Mouse (Mus musculus) kidney, adult 2 months (tissue): ENCODE results near the gene Vdr. TPM values are rescaled to one million over a fixed set of nuclear protein-coding genes. Genes with fewer than 3 reads are reported as not detected.
A peak's percentile ranks its signal among the peaks of the same experiment; 100 is the strongest.

Experiments used
- DNase-seq: peaks from one replicate; pipeline ENCODE4 v3.0.0; 2021
- H3K27ac ChIP-seq: fragments of 200-500 bp; 2 replicates; pipeline ENCODE4 v1.5.1; 2012; ENCODE audit warnings: low read depth, low read length, control low read depth, inconsistent platforms; ENCODE audit not compliant: insufficient read depth
- H3K27me3 ChIP-seq: fragments of 200-500 bp; replicated peaks from 2 replicates; pipeline ENCODE4 v1.6.1; 2012; ENCODE audit warnings: mild to moderate bottlenecking, moderate library complexity, low read length, inconsistent platforms; ENCODE audit not compliant: control insufficient read depth, insufficient read depth
- H3K36me3 ChIP-seq: fragments of 200-500 bp; 2 replicates; pipeline ENCODE4 v1.6.1; 2012; ENCODE audit warnings: mild to moderate bottlenecking, moderate library complexity, low read length, inconsistent platforms; ENCODE audit not compliant: control insufficient read depth, insufficient read depth
- H3K4me1 ChIP-seq: fragments of 200-500 bp; 2 replicates; pipeline ENCODE4 v1.6.1; 2011; ENCODE audit warnings: low read length; ENCODE audit not compliant: control insufficient read depth, insufficient read depth
- H3K4me3 ChIP-seq: fragments of 200-500 bp; 2 replicates; pipeline ENCODE4 v1.5.1; 2011; ENCODE audit warnings: mild to moderate bottlenecking, low read depth, low read length, control low read depth; ENCODE audit not compliant: insufficient read depth
- CTCF ChIP-seq: fragments of 200-500 bp; conservative IDR thresholded peaks from 2 replicates; pipeline ENCODE4 v1.5.1; 2011; ENCODE audit warnings: low read depth, mild to moderate bottlenecking, control low read depth, low read length, moderate library complexity, mixed read lengths; ENCODE audit not compliant: insufficient read depth, insufficient read length
- POLR2A ChIP-seq: fragments of 200-500 bp; IDR thresholded peaks from one replicate; pipeline ENCODE4 v1.6.1; 2011; ENCODE audit warnings: low read depth, low read length, control low read depth
- WGBS: fragments of 180-500 bp; shearing (Covaris S2); methylation state at CpG from one replicate; pipeline ENCODE4 v1.1.7; 2018; 5-methylcytosine and 5-hydroxymethylcytosine counted together
- polyA plus RNA-seq: library from polyadenylated mRNA; depleted of rRNA; stranded (reverse); fragments of >200 nt; gene quantifications from 2 replicates; pipeline ENCODE4 v1.2.3, GENCODE M21; 2012

Gene Vdr
- polyA plus RNA-seq, 1 experiment, result 96.6 TPM

GRCm38 (mm10) chr15:97825071-97825940 is 85.1 kb downstream of the Vdr start:
- Histone ChIP-seq H3K4me3 (peak overlapping the region; percentile 9; the same call in 1 of the 2 replicates), H3K27ac (peak overlapping the region; percentile 9), H3K4me1 (peaks cover 35% of the 10 kb centered on the region), H3K27me3 (no peaks in the 10 kb centered on the region), H3K36me3 (no peaks in the 10 kb centered on the region)
- 15% methylated on average over 29 of the region's 29 CpGs for WGBS
- DNase-seq, result peak; percentile 84
- TF ChIP-seq CTCF (peak; percentile 50; the same call in 1 of the 2 replicates), POLR2A (no peak)

- TF ChIP-seq POLR2A, result no peak
- no peak for TF ChIP-seq CTCF
- Histone ChIP-seq H3K4me1 (peaks cover 35% of the 10 kb centered on the region), H3K36me3 (no peaks in the 10 kb centered on the region), H3K4me3 (no peak overlapping the region), H3K27me3 (no peaks in the 10 kb centered on the region), H3K27ac (no peak overlapping the region)
- no peak for DNase-seq
- 59% methylated on average over 6 of the region's 6 CpGs for WGBS
Observed at GRCm38 (mm10) chr15:97824042-97824441, 86.4 kb downstream of the Vdr start.

GRCm38 (mm10) chr15:97823479-97823878 is 87.0 kb downstream of the Vdr start:
- Histone ChIP-seq H3K36me3 (no peaks in the 10 kb centered on the region), H3K27me3 (no peaks in the 10 kb centered on the region), H3K4me3 (no peak overlapping the region), H3K4me1 (peaks cover 35% of the 10 kb centered on the region), H3K27ac (0 out of 2 replicates have a peak overlapping the region, but pooled peaks have one; percentile 6)
- WGBS, result 71% methylated on average over 12 of the region's 12 CpGs
- DNase-seq, result no peak
- TF ChIP-seq POLR2A (no peak), CTCF (no peak)

DNA sequence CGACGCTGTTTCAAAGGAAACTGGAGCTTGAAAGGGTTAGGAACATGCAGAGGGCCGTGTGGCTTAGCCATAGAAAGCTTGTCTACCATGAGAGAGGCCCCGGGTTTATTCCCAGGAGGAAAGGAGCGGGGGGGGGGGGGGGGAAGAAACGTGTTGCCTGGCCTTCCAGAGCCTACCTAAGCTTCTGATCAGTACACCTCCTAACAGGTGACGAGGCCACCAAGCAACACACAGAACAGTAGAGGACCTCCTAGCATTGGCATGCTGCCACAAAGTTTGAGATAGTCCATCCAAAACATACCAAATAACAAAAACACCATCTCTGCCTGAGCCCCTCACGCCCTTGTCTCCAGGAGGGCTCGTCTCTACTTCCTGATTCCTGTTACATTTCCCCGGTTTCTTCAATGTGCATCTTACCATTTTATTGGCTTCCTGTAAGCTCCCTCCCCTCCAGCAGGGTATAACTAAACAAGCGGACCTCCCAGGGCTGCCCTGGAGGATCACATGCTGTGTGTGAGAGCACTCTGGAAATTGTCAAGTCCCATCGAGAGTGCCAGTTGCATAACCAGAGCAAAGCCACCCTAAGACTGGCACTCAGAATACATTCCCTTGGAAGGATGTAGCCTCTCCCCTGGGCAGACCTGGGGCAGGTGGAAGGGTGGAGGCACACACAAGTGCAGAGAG is 87.7 kb downstream of the Vdr start:
- peaks cover 35% of the 10 kb centered on the region for H3K4me1 ChIP-seq
- TF ChIP-seq CTCF, result no peak
- no peak for TF ChIP-seq POLR2A
- H3K4me3 ChIP-seq, result no peak overlapping the region
- no peak for DNase-seq
- peak overlapping the region; percentile 87 for H3K27ac ChIP-seq
- 34% methylated on average over 12 of the region's 12 CpGs for WGBS
- H3K36me3 ChIP-seq, result no peaks in the 10 kb centered on the region
- H3K27me3 ChIP-seq, result no peaks in the 10 kb centered on the region

DNA sequence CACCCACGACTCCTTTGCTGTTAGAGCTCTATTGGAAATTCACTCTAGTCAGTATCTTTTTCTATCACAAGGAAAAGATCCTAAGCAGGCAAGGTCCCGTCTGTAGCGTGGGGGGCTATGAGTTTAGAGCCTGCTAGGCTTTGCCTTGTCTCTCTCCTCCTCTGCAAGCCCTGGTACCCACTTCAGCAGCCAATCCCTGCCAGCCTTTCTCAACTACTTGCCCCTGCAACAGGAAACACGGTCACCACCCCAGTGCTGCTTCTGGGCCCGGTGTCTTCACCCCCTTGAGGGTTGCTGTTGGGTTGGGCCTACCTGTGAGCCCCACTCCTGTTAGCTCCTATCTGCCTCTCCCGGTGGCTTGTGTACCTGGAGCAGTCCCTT is 88.5 kb downstream of the Vdr start:
- 53% methylated on average over 6 of the region's 6 CpGs for WGBS
- peaks cover 35% of the 10 kb centered on the region for H3K4me1 ChIP-seq
- H3K36me3 ChIP-seq, result no peaks in the 10 kb centered on the region
- H3K4me3 ChIP-seq, result no peak overlapping the region
- no peaks in the 10 kb centered on the region for H3K27me3 ChIP-seq
- TF ChIP-seq POLR2A (no peak), CTCF (no peak)
- peak overlapping the region; percentile 87 for H3K27ac ChIP-seq
- no peak for DNase-seq

GRCm38 (mm10) chr15:97821321-97821982 is 89.0 kb downstream of the Vdr start:
- H3K27ac ChIP-seq, result peak overlapping the region; percentile 87
- no peaks in the 10 kb centered on the region for H3K36me3 ChIP-seq
- 24% methylated on average over 10 of the region's 10 CpGs for WGBS
- H3K4me3 ChIP-seq, result no peak overlapping the region
- H3K4me1 ChIP-seq, result peaks cover 33% of the 10 kb centered on the region
- no peak for TF ChIP-seq POLR2A
- TF ChIP-seq CTCF, result 0 out of 2 replicates have a peak, but pooled peaks have one; percentile 4
- DNase-seq, result peak; percentile 76
- H3K27me3 ChIP-seq, result no peaks in the 10 kb centered on the region

GRCm38 (mm10) chr15:97819937-97820336 is 90.5 kb downstream of the Vdr start:
- no peak overlapping the region for H3K27ac ChIP-seq
- TF ChIP-seq CTCF (no peak), POLR2A (no peak)
- peaks cover 40% of the 10 kb centered on the region for H3K4me1 ChIP-seq
- DNase-seq, result no peak
- H3K27me3 ChIP-seq, result no peaks in the 10 kb centered on the region
- WGBS, result 76% methylated on average over 9 of the region's 9 CpGs
- H3K36me3 ChIP-seq, result no peaks in the 10 kb centered on the region
- no peak overlapping the region for H3K4me3 ChIP-seq
